Mouse (Mus musculus): ENCODE data around the gene Hrh3. TPM values are rescaled to one million over a fixed set of nuclear protein-coding genes. Genes with fewer than 3 reads are reported as not detected.

The Hrh3 gene
- polyA plus RNA-seq, 1 experiment from 2014 or later = not detected

DNA sequence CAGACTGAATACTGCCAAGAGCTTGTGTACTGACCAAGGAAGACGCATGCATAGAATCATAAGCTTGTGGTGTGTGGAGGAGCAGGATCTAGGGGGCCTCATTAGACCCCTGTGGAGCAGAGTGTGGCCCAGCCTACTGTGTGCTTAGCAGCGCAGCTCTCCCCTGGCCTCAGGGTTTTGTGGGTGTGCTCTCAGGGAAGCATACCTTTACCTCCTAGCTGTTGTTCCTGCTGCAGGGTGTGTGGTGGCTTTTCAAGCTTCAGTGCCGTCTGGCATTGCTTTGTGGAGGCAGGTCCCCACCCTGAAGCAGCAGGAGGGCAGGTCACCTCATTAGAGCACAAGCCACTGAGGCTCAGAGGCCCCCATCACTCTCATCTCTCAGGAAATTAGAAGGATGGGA lies 26.7 kb downstream of the Hrh3 start:
- ATAC-seq (replicated peaks; ENCODE audit: low FRiP score) = no peak

GRCm38 (mm10) chr2:180072886-180073285 lies 31.4 kb downstream of the Hrh3 start:
- Histone ChIP-seq H3K27ac (no peak overlapping the region), H3K4me3 (replicated peaks) (no peak overlapping the region), H3K9me3 (replicated peaks) (no peaks in the 10 kb centered on the region), H3K4me2 (no peak overlapping the region), H3K36me3 (peaks cover 27% of the 10 kb centered on the region), H3K4me1 (peaks cover 11% of the 10 kb centered on the region), H3K9ac (no peak overlapping the region), H3K27me3 (no peaks in the 10 kb centered on the region)
- ATAC-seq (replicated peaks; ENCODE audit: low FRiP score) = no peak
- 95% methylated on average over 7 of the region's 7 CpGs for WGBS

More for the DNA sequence above, 26.7 kb downstream of the Hrh3 start:
- Histone ChIP-seq H3K4me2 (no peak overlapping the region), H3K4me3 (replicated peaks) (no peak overlapping the region), H3K9ac (no peak overlapping the region), H3K4me1 (no peaks in the 10 kb centered on the region), H3K27me3 (no peaks in the 10 kb centered on the region), H3K36me3 (peaks cover 42% of the 10 kb centered on the region), H3K27ac (no peak overlapping the region), H3K9me3 (replicated peaks) (no peaks in the 10 kb centered on the region)
- WGBS = 76% methylated on average over 3 of the region's 3 CpGs

GRCm38 (mm10) chr2:180071671-180072070 lies 32.6 kb downstream of the Hrh3 start:
- Histone ChIP-seq H3K4me3 (replicated peaks) (no peak overlapping the region), H3K36me3 (peaks cover 28% of the 10 kb centered on the region), H3K4me1 (peaks cover 11% of the 10 kb centered on the region), H3K27me3 (no peaks in the 10 kb centered on the region), H3K9me3 (replicated peaks) (no peaks in the 10 kb centered on the region), H3K27ac (no peak overlapping the region), H3K9ac (no peak overlapping the region), H3K4me2 (no peak overlapping the region)
- 82% methylated on average over 2 of the region's 2 CpGs for WGBS
- no peak for ATAC-seq (replicated peaks; ENCODE audit: low FRiP score)

DNA sequence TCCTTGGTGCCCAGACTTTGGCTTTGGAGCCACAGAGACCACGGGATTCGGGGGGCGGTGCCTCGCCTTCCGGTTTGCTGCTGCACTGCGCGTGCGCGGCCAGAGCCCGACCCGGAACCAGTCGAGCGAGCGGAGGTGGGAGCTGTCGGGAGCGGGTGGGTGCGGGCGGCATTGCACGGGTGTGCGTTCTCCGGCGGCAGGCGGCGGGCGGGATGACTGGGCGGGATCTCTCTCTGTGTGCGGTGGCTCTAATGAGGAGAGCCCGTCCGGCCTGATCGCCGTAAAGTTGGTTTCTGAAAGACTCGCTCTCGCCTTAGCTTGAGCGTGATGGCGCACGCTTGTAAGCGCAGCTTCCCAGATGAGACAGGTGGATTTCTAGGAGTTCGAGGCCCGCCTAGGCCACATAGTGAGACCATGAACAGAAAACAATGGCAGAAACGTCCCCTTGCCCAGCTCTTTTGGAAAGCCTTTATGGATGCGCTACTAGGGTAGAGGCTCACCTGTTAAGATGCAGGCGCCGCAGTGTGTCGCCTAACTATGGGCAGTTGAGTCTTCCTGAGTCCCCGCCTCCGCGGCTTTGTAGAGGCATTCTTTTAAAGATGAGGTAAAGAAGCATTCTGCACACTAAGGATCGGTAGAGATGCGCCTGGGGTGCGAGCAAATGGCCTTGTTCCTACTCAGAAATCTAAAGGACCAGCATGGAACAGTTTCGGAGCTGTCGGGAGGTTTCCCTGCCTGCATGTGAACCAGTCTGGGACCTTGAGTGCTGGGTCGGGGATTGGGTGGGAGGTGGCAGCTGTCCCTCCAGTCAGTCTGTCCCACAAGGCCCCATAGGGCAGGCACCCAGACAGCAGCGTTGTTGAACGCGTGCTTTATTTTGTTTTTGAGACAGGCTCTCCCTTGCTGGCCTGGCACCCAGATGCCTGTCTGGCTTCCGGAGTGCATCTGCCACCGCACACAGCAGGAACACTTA lies 33.5 kb downstream of the Hrh3 start, which contains the start of gene Mtg2:
Mtg2 (plus strand) TSS at position 108 of the 973 bp plus-strand sequence.
- H3K4me1 ChIP-seq = peaks cover 11% of the 10 kb centered on the region
- peak within 1 kb of the TSS; percentile 83 for H3K27ac ChIP-seq
- no peaks in the 10 kb centered on the region for H3K27me3 ChIP-seq
- H3K9me3 ChIP-seq (replicated peaks) = no peaks in the 10 kb centered on the region
- peak; percentile 97 for ATAC-seq (replicated peaks; ENCODE audit: low FRiP score)
- 5% methylated on average over 58 of the region's 58 CpGs for WGBS
- peak within 1 kb of the TSS; percentile 77 for H3K4me2 ChIP-seq
- peaks cover 24% of the 10 kb centered on the region for H3K36me3 ChIP-seq
- H3K4me3 ChIP-seq (replicated peaks) = peak within 1 kb of the TSS; percentile 84
- peak within 1 kb of the TSS; percentile 64 for H3K9ac ChIP-seq

DNA sequence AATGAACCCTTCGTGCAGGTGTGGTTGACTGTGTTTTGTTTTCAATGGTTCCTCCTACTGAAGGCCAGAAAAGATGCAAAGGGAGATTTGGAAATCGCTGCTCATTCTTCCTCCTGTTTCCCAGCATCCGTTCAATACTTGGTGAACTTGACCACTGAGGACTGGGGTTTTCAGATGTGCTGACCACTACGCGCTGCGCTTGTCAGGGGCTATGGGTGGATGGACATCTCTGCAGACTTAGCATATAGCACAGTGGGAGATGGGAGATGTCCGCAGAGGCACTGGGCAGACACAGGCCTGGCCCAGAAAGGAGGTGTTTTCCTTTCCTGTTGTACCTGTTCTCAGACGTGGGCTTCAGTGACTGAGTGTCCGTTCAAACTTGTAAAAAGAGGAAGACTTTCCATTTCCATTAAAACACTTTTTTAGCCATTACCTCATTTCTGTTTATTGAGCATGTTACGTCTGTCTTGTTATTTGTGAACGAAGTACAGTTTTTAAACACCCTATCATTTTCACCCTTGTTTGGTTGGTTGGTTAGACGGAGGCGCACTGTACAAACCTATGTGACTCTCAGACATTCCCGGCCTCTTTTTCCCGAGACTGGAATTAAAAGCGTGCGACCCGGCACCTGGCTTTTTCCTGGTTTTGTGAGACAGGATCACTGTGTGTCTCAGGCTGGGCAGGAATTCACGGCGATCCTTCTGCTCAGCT lies 34.4 kb downstream of the Hrh3 start:
- H3K27ac ChIP-seq = peak overlapping the region; percentile 83

DNA sequence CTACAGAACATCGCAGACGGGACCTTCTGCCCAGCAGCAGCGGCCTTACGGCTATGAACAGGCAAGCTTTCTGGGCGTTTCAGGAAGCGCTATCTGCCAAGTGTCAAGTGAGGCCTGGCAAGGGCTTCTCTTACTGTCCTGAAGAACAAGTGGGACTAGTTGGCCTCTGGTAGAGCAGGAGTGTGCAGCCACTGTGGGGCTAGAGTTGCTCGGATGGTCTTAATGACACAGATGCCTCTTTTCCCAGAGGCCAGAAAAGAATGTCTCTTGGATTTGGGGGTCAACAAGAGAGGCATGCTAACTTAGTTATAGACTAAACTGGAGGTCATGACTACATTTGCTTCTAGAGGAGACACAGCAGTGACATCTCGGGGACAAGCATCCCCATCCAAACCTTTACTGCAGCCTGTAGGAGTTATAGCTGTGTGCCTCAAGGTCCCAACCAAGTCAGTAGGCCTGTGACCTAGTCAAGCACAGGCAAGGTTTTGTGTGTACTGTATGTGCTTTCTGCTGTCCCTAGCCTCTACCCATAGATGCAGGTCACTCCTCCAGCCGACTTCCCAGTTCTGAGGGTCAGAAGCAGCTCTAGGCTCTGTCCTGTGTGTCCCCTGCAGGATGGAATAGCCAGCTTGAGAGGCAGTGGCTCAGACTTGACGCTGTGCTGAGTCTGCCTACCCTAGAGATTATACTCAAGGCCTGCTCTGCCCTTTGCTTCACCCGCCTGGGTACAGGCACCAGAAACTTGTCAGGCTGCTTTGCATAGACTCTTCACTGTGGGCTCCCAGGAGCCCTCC lies 40.8 kb downstream of the Hrh3 start:
- Histone ChIP-seq H3K27ac (no peak overlapping the region), H3K9me3 (replicated peaks) (no peaks in the 10 kb centered on the region), H3K4me2 (no peak overlapping the region), H3K27me3 (no peaks in the 10 kb centered on the region), H3K36me3 (peaks cover 77% of the 10 kb centered on the region), H3K9ac (no peak overlapping the region), H3K4me3 (replicated peaks) (no peak overlapping the region), H3K4me1 (no peaks in the 10 kb centered on the region)
- ATAC-seq (replicated peaks; ENCODE audit: low FRiP score) = no peak
- 96% methylated on average over 11 of the region's 11 CpGs for whole genome bisulfite sequencing

More for the DNA sequence above, 34.4 kb downstream of the Hrh3 start:
- Histone ChIP-seq H3K27me3 (no peaks in the 10 kb centered on the region), H3K4me3 (replicated peaks) (peak overlapping the region; percentile 84), H3K36me3 (peaks cover 29% of the 10 kb centered on the region), H3K4me1 (peaks cover 11% of the 10 kb centered on the region), H3K9ac (peak overlapping the region; percentile 64), H3K4me2 (peak overlapping the region; percentile 77), H3K9me3 (replicated peaks) (no peaks in the 10 kb centered on the region)
- WGBS = 32% methylated on average over 20 of the region's 20 CpGs
- ATAC-seq (replicated peaks; ENCODE audit: low FRiP score) = no peak; the same call in 1 of the 2 replicates

DNA sequence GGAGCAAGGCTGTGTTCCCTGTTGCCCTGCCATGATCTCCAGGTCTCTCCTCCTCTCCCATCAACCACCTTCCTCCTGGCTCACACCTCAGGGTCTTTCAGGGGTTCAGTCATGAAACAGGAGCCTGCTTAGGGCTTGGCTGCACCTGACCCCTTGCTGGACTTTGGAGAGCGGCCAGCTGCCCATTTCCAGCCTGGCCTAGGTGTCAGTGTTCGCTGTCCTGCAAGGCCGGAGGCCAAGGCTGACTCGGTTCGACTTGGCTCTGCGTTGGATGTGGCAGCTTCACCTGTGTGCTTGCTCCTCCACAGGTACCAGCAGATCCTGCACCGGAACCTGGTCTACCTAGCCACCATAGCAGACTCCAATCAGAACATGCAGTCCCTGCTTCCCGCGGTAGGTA lies 51.3 kb downstream of the Hrh3 start:
- H3K4me1 ChIP-seq = peaks cover 9% of the 10 kb centered on the region; the same call in 1 of the 2 replicates
- H3K9ac ChIP-seq = no peak overlapping the region
- no peak overlapping the region for H3K4me2 ChIP-seq
- H3K4me3 ChIP-seq (replicated peaks) = no peak overlapping the region
- H3K9me3 ChIP-seq (replicated peaks) = no peaks in the 10 kb centered on the region
- no peak for ATAC-seq (replicated peaks; ENCODE audit: low FRiP score)
- no peaks in the 10 kb centered on the region for H3K27me3 ChIP-seq
- no peak overlapping the region for H3K27ac ChIP-seq
- WGBS = 90% methylated on average over 9 of the region's 9 CpGs
- peaks cover 56% of the 10 kb centered on the region for H3K36me3 ChIP-seq

GRCm38 (mm10) chr2:180051986-180052733 lies 52.1 kb downstream of the Hrh3 start:
- no peak overlapping the region for H3K27ac ChIP-seq
- 88% methylated on average over 14 of the region's 14 CpGs for WGBS
- H3K9ac ChIP-seq = no peak overlapping the region
- no peaks in the 10 kb centered on the region for H3K27me3 ChIP-seq
- no peak for ATAC-seq (replicated peaks; ENCODE audit: low FRiP score)
- H3K9me3 ChIP-seq (replicated peaks) = no peaks in the 10 kb centered on the region
- H3K4me2 ChIP-seq = no peak overlapping the region
- H3K4me1 ChIP-seq = peaks cover 9% of the 10 kb centered on the region; the same call in 1 of the 2 replicates
- H3K36me3 ChIP-seq = peaks cover 52% of the 10 kb centered on the region
- H3K4me3 ChIP-seq (replicated peaks) = no peak overlapping the region

DNA sequence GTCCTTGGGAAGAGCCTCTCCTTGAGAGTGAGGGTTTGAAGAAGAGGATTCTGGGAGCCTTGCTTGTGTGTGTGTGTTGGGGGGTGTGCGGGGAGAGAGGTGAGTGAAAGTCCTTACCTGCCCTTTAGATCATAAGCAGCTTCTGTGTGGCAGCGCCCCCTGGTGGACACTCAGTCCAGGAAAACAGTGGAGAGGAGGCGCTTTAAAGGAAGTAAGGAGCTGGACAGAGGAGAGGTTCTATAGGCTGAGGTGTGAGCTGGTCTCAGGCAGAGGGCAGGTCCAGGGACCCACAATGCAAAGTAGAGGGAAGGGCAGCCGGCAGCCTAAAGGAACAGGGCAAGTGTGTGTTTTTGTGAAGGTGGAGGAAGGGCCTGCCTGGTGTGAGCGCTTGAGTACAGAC lies 53.3 kb downstream of the Hrh3 start:
- H3K4me2 ChIP-seq = no peak overlapping the region
- no peaks in the 10 kb centered on the region for H3K9me3 ChIP-seq (replicated peaks)
- no peaks in the 10 kb centered on the region for H3K27me3 ChIP-seq
- ATAC-seq (replicated peaks; ENCODE audit: low FRiP score) = peak; percentile 30; the same call in 1 of the 2 replicates
- 26% methylated on average over 5 of the region's 5 CpGs for WGBS
- H3K36me3 ChIP-seq = peaks cover 46% of the 10 kb centered on the region
- no peak overlapping the region for H3K9ac ChIP-seq
- H3K4me3 ChIP-seq (replicated peaks) = no peak overlapping the region
- no peak overlapping the region for H3K27ac ChIP-seq
- peaks cover 9% of the 10 kb centered on the region; the same call in 1 of the 2 replicates for H3K4me1 ChIP-seq

Measured in kidney, embryonic 15.5 days (tissue).